Mouse (Mus musculus): ENCODE results near the gene 2700081O15Rik.

Gene 2700081O15Rik

DNA sequence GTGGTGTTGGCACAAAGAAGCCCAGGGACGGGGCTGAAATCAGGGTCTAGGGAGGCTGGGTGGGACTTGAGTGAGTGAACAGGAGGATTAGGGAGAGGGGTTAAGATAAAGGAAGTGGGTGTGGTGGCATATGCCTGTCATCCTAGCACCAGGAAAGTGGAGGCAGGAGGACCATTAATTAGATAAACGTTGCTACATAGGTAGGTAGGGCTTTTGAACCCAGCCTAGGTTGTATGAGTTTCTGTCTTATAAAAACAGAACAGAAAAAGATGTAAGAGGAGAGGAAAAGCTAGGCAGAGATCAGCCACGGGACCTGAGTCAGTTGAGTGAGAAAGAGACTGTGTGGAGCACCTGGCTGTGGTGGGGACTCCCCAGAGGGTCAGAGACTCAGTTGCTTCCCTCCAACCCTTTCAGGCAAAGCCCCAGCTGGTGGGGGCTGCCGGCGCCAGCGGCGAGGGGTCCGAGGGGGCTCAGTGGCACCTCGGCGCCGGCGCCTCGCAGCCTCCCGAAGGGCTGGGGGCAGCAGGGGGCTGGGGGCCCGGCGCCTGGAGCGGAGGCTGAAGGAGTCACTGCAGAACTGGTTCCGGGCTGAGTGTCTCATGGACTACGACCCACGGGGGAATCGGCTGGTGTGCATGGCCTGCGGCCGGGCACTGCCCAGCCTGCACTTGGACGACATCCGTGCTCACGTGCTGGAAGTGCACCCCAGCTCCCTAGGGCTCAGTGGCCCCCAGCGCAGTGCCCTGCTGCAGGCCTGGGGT lies 3.6 kb downstream of the 2700081O15Rik start:
- peak; percentile 39 to 49 for DNase-seq

- peak; percentile 87 to 90 for DNase-seq
Measured at GRCm38 (mm10) chr19:7421602-7422591, 4.5 kb downstream of the 2700081O15Rik start.

DNA sequence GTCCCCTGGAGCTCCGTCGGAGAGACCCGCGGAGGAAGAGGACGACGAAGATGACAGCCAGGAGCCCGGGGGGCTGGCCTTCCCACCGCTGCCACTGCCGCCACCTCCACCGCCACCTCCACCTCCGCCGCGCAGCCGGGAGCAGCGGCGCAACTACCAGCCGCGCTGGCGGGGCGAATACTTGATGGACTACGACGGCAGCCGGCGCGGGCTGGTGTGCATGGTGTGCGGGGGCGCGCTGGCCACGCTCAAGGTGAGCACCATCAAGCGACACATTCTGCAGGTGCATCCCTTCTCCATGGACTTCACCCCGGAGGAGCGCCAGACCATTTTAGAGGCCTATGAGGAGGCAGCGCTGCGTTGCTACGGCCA lies 5.2 kb downstream of the 2700081O15Rik start:
- DNase-seq = no peak

DNA sequence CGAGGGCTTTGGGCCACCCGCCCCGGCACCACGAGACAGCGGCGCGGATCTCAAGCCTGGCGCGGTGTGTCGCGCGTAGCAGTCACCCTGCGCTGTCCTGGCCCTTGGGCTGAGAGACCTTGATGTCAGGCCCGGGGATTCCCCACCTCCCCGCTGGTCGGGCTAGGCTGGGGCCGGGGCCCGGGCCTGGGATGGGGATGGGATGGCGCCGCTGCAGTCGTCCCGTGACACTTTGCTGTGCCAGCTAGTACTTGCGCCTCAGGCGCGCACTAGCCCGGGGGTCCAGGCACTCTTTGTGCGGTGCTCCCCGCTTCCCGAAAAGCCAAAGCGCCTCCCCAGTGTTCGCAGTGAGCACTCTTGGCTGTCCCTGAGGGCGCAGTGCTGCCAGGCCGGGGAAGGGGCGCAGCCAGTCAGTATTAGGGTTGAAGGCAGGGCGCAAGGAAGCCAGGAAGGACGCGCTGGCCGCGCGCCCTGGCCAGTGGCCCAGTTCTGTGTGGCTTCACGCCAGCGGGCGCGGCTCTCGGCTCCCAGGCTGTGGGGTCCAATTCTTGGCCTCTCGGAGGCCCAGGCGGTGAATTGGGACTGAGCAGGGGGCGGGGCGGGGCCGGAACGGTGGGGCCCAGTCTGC lies 5.7 kb downstream of the 2700081O15Rik start:
- peak; percentile 95 to 96 for DNase-seq

GRCm38 (mm10) chr19:7423656-7424030 lies 6.2 kb downstream of the 2700081O15Rik start:
- DNase-seq = no peak

GRCm38 (mm10) chr19:7424131-7424530 lies 6.7 kb downstream of the 2700081O15Rik start:
- peak; percentile 35 to 38 for DNase-seq

GRCm38 (mm10) chr19:7424590-7425397 lies 7.4 kb downstream of the 2700081O15Rik start:
- DNase-seq = peak; percentile 35 to 37

- no peak for DNase-seq
Measured at GRCm38 (mm10) chr19:7425398-7425775, 8.0 kb downstream of the 2700081O15Rik start.

DNA sequence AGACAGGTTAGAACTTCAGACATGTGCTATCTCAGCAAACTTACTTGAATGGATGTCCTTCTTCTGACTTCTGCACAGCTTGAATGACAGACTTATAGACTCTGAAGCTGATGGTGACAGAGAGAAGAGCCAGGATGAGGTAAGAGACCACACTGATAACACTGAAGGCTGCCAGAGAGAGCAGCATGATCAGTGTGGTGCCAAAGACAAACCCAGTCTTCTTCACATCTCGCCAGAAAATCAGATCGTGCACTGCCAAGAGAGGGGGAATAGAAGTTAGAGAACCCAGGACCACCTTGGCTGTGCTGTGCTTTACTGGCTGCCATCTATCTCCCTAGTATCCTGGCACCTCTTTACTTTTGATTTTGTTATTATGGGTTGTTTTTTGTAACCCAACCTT lies 17.5 kb downstream of the 2700081O15Rik start:
- DNase-seq = peak; percentile 79 to 87

- DNase-seq = peak; percentile 80 to 88
Measured at GRCm38 (mm10) chr19:7436061-7436970, 18.9 kb downstream of the 2700081O15Rik start.

DNA sequence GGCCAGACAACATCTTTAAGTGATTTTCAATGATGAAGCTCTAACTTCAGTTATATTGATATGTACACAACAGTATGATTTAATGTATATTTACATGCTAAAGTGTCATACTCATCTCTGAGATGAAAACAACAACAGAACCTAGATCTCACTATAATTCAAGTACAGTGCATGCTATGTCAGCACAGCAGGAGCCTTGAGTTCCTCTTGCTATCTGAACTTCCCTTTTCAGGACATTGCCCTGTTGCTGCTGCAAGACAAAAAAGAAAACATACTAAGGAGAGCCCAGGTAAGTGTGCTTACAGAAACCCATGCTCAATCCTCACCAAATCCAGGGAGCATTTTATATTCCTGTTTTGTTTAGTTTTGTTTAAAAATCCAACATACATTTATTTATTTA lies 20.9 kb downstream of the 2700081O15Rik start:
- DNase-seq = no peak

DNA sequence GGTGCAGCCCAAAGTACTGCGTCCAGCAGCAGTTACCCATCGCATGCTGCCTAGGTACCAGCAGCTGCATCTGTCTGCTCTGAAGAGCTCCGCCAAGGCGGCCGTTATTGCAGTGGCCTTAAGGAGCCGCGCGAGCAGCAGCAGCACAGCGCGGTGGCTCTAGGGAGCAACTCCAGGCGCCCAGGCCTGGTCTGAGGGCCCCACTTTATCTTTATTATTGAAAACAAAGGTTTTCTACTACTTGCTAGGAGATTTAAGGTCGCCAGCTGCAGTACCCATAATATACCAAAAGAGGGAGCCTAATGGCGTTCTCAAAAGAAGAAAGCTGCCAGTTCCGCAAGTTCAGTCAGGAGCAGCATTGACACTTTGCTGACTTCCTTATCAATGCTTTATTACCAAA lies 24.1 kb downstream of the 2700081O15Rik start:
- peak; percentile 73 to 81 for DNase-seq

DNA sequence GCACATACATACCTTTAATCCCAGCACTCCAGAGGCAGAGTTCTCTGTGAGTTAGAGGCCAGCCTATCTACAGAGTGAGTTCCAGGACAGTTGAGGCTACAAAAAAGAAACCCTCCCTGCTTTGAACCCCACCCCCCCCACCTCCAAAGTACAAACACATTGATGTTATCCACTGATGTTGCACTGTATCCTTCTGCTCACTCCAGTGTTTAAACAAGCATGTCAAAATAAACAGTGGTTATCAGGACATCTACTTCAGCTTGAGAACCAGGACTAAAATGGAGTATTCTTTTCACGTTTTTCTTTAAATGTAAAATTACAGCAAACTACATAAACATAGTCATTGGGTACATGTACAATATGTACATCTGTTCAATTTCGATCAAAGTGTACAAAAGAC lies 27.7 kb downstream of the 2700081O15Rik start:
- no peak for DNase-seq

GRCm38 (mm10) chr19:7445596-7445995 lies 28.2 kb downstream of the 2700081O15Rik start:
- no peak for DNase-seq

DNA sequence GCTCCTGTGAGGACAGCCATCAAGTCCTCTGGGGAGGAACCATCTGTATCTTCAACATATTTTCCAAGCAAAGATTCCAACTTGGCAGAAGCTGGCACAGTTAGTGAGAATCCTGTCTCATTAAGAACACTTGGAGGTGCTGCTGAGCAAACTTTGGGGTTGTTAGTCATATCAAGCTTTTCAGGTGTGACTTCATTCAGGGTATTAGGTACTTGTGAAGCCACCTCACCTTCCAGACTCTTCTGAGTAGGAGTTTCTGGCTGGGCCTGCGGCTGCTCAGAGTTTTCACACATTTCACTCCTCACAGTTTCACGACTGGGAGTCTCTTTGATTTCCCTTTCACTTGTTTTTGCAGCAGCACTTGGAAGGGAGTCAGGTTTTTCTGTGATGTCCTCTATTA lies 39.4 kb downstream of the 2700081O15Rik start:
- DNase-seq = no peak

- no peak for DNase-seq
Measured at GRCm38 (mm10) chr19:7458901-7459300, 41.5 kb downstream of the 2700081O15Rik start.

DNA sequence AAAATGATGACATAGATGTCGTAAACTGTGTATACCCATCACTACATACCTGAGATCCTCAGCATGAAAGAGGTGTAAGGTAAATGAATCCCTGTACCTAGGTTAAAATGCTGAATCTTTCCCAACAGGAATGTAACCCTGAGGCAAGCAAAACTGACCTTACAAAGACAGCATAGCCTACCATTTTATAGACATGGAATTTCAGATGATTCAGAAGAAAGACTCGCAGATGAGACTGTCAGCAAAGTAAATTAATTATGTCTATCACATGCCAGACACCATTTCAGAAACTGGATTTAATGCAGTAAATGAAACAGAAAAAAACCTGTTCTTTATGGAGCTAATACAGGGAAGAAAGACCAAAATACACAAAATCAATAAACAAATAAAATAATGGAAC lies 41.9 kb downstream of the 2700081O15Rik start:
- DNase-seq = no peak

GRCm38 (mm10) chr19:7467915-7468314 lies 50.5 kb downstream of the 2700081O15Rik start:
- DNase-seq = no peak

DNA sequence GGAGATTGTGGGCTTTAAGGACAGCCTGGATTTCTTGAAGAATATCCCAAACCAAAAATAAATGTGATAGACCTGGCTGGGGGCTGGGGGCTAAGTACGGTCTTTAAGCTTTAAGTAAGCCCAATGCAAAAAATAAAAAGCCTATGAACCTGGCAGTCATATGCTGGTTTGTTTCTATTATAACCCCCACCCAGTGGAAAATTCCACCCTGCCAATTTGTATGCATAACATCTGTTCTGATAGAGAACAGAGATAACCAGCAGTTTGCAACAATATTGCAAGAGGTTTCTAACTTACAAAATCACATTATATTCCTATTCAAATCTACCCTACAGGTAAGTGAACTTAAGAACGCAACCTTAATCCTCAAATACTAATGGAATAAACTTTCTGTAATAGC lies 53.2 kb downstream of the 2700081O15Rik start:
- DNase-seq = no peak

Data from cerebellum, postnatal 10 days (tissue).